Mouse (Mus musculus): ENCODE measurements around the gene D11Wsu47e. TPM values are rescaled to one million over a fixed set of nuclear protein-coding genes. Genes with fewer than 3 reads are reported as not detected.

Gene D11Wsu47e
- polyA plus RNA-seq, 1 experiment: 11.4 TPM

- no peak overlapping the region for H3K27ac ChIP-seq (ENCODE audit: insufficient read depth, low read depth, low read length)
- peaks cover 31% of the 10 kb centered on the region for H3K4me1 ChIP-seq (ENCODE audit: control insufficient read depth, insufficient read depth, low read length)
- TF ChIP-seq CTCF (IDR thresholded peaks at IDR 0.05; ENCODE audit: low read depth, low read length) (no peak), POLR2A (IDR thresholded peaks at IDR 0.05; ENCODE audit: borderline replicate concordance, low read depth, low read length) (no peak)
- no peak overlapping the region for H3K4me3 ChIP-seq (ENCODE audit: insufficient read depth, low read length)
These were observed 6.8 kb upstream of the D11Wsu47e start for GRCm38 (mm10) chr11:113677378-113677777.

GRCm38 (mm10) chr11:113678373-113678772 is 5.8 kb upstream of the D11Wsu47e start:
- H3K4me1 ChIP-seq (ENCODE audit: control insufficient read depth, insufficient read depth, low read length): peaks cover 32% of the 10 kb centered on the region
- no peak overlapping the region for H3K4me3 ChIP-seq (ENCODE audit: insufficient read depth, low read length)
- TF ChIP-seq CTCF (IDR thresholded peaks at IDR 0.05; ENCODE audit: low read depth, low read length): no peak
- TF ChIP-seq POLR2A (IDR thresholded peaks at IDR 0.05; ENCODE audit: borderline replicate concordance, low read depth, low read length): no peak
- H3K27ac ChIP-seq (ENCODE audit: insufficient read depth, low read depth, low read length): no peak overlapping the region

GRCm38 (mm10) chr11:113680954-113681353 is 3.3 kb upstream of the D11Wsu47e start:
- TF ChIP-seq CTCF (IDR thresholded peaks at IDR 0.05; ENCODE audit: low read depth, low read length) (no peak), POLR2A (IDR thresholded peaks at IDR 0.05; ENCODE audit: borderline replicate concordance, low read depth, low read length) (no peak)
- Histone ChIP-seq H3K4me3 (ENCODE audit: insufficient read depth, low read length) (no peak overlapping the region), H3K27ac (ENCODE audit: insufficient read depth, low read depth, low read length) (no peak overlapping the region), H3K4me1 (ENCODE audit: control insufficient read depth, insufficient read depth, low read length) (peaks cover 38% of the 10 kb centered on the region)

GRCm38 (mm10) chr11:113681979-113682378 is 2.2 kb upstream of the D11Wsu47e start:
- Histone ChIP-seq H3K27ac (ENCODE audit: insufficient read depth, low read depth, low read length) (no peak overlapping the region), H3K4me1 (ENCODE audit: control insufficient read depth, insufficient read depth, low read length) (peaks cover 43% of the 10 kb centered on the region), H3K4me3 (ENCODE audit: insufficient read depth, low read length) (no peak overlapping the region)
- TF ChIP-seq CTCF (IDR thresholded peaks at IDR 0.05; ENCODE audit: low read depth, low read length) (no peak), POLR2A (IDR thresholded peaks at IDR 0.05; ENCODE audit: borderline replicate concordance, low read depth, low read length) (no peak)

- Histone ChIP-seq H3K4me1 (ENCODE audit: control insufficient read depth, insufficient read depth, low read length) (peaks cover 37% of the 10 kb centered on the region), H3K27ac (ENCODE audit: insufficient read depth, low read depth, low read length) (peak overlapping the region; percentile 77), H3K4me3 (ENCODE audit: insufficient read depth, low read length) (peak overlapping the region; percentile 91)
- TF ChIP-seq CTCF (IDR thresholded peaks at IDR 0.05; ENCODE audit: low read depth, low read length): no peak
- TF ChIP-seq POLR2A (IDR thresholded peaks at IDR 0.05; ENCODE audit: borderline replicate concordance, low read depth, low read length): no peak
These were observed 1.1 kb upstream of the D11Wsu47e start for GRCm38 (mm10) chr11:113682897-113683626.

- Histone ChIP-seq H3K27ac (ENCODE audit: insufficient read depth, low read depth, low read length) (peak overlapping the region; percentile 77), H3K4me1 (ENCODE audit: control insufficient read depth, insufficient read depth, low read length) (peaks cover 33% of the 10 kb centered on the region), H3K4me3 (ENCODE audit: insufficient read depth, low read length) (peak overlapping the region; percentile 91)
- no peak for TF ChIP-seq CTCF (IDR thresholded peaks at IDR 0.05; ENCODE audit: low read depth, low read length)
- TF ChIP-seq POLR2A (IDR thresholded peaks at IDR 0.05; ENCODE audit: borderline replicate concordance, low read depth, low read length): no peak
These were observed 620 bp upstream of the D11Wsu47e start for GRCm38 (mm10) chr11:113683627-113683956.

- Histone ChIP-seq H3K4me3 (ENCODE audit: insufficient read depth, low read length) (peak overlapping the region; percentile 97), H3K27ac (ENCODE audit: insufficient read depth, low read depth, low read length) (peak overlapping the region; percentile 62), H3K4me1 (ENCODE audit: control insufficient read depth, insufficient read depth, low read length) (peaks cover 28% of the 10 kb centered on the region)
- TF ChIP-seq POLR2A (IDR thresholded peaks at IDR 0.05; ENCODE audit: borderline replicate concordance, low read depth, low read length) (no peak), CTCF (IDR thresholded peaks at IDR 0.05; ENCODE audit: low read depth, low read length) (no peak)
These were observed 655 bp downstream of the D11Wsu47e start for GRCm38 (mm10) chr11:113684707-113685426.

GRCm38 (mm10) chr11:113687031-113687430 is 2.8 kb downstream of the D11Wsu47e start:
- H3K4me3 ChIP-seq (ENCODE audit: insufficient read depth, low read length): no peak overlapping the region
- peaks cover 20% of the 10 kb centered on the region for H3K4me1 ChIP-seq (ENCODE audit: control insufficient read depth, insufficient read depth, low read length)
- H3K27ac ChIP-seq (ENCODE audit: insufficient read depth, low read depth, low read length): no peak overlapping the region

GRCm38 (mm10) chr11:113690506-113690905 is 6.3 kb downstream of the D11Wsu47e start:
- Histone ChIP-seq H3K4me1 (ENCODE audit: control insufficient read depth, insufficient read depth, low read length) (peaks cover 16% of the 10 kb centered on the region), H3K27ac (ENCODE audit: insufficient read depth, low read depth, low read length) (no peak overlapping the region), H3K4me3 (ENCODE audit: insufficient read depth, low read length) (no peak overlapping the region)
- TF ChIP-seq CTCF (IDR thresholded peaks at IDR 0.05; ENCODE audit: low read depth, low read length) (no peak), POLR2A (IDR thresholded peaks at IDR 0.05; ENCODE audit: borderline replicate concordance, low read depth, low read length) (no peak)

More at GRCm38 (mm10) chr11:113687031-113687430, 2.8 kb downstream of the D11Wsu47e start:
- no peak for TF ChIP-seq CTCF (IDR thresholded peaks at IDR 0.05; ENCODE audit: low read depth, low read length)
- TF ChIP-seq POLR2A (IDR thresholded peaks at IDR 0.05; ENCODE audit: borderline replicate concordance, low read depth, low read length): no peak

- H3K4me3 ChIP-seq (ENCODE audit: insufficient read depth, low read length): no peak overlapping the region
- TF ChIP-seq POLR2A (IDR thresholded peaks at IDR 0.05; ENCODE audit: borderline replicate concordance, low read depth, low read length) (no peak), CTCF (IDR thresholded peaks at IDR 0.05; ENCODE audit: low read depth, low read length) (no peak)
- H3K4me1 ChIP-seq (ENCODE audit: control insufficient read depth, insufficient read depth, low read length): peaks cover 13% of the 10 kb centered on the region
- H3K27ac ChIP-seq (ENCODE audit: insufficient read depth, low read depth, low read length): no peak overlapping the region
These were observed 7.1 kb downstream of the D11Wsu47e start for GRCm38 (mm10) chr11:113691318-113691717.
